ENCODE assay signal across 17 mouse cellular contexts in genomic region chr16:90242426-90243304, GRCm38 (mm10). TPM values are rescaled to one million over a fixed set of nuclear protein-coding genes. Genes with fewer than 3 reads are reported as not detected.
DNase-seq lines count a peak whose midpoint lies in the region; ATAC-seq and TF ChIP-seq lines count a peak whose summit lies in the region.
"Had no signal": no experiment of that assay in that cellular context is flagged by ENCODE, and none has a peak within 500 bp of the region (broad histone marks: within the 10 kb centered on the region; RNA-seq: fewer than 3 reads in every experiment).

No protein-coding gene starts in this region.

- H3K27me3 ChIP-seq in heart, postnatal 0 days (ENCODE audit: control insufficient read depth, insufficient read depth, low read length): no peaks in the 10 kb centered on the region
- H3K27me3 ChIP-seq in neural tube, embryonic 11.5 days (ENCODE audit: control insufficient read depth, insufficient read depth, low read length): no peaks in the 10 kb centered on the region
- no peaks in the 10 kb centered on the region for H3K27me3 ChIP-seq in neural tube, embryonic 15.5 days (replicated peaks)
- H3K27me3 ChIP-seq: forebrain, embryonic 13.5 days had no signal

- H3K9me3 ChIP-seq in heart, postnatal 0 days (replicated peaks; ENCODE audit: control insufficient read depth, low read length): no peaks in the 10 kb centered on the region
- H3K9me3 ChIP-seq in neural tube, embryonic 11.5 days (ENCODE audit: control insufficient read depth, low read length): no peaks in the 10 kb centered on the region
- no peaks in the 10 kb centered on the region for H3K9me3 ChIP-seq in neural tube, embryonic 15.5 days (replicated peaks)
- H3K9me3 ChIP-seq: embryonic facial prominence, embryonic 10.5 days; forebrain, embryonic 13.5 days; heart, embryonic 10.5 days had no signal

- DNase-seq in heart, postnatal 0 days (ENCODE audit: low spot score): no peak
- DNase-seq in heart, adult 18-20 months: no peak
- no peak for DNase-seq in layer of hippocampus, adult 2 months (ENCODE audit: low spot score in 2 of 2)
- DNase-seq in layer of hippocampus, adult 9-11 months: no peak
- no peak for DNase-seq in neural tube, embryonic 11.5 days (ENCODE audit: low spot score)
- DNase-seq: adrenal gland, adult 8-10 months; adrenal gland, postnatal 36 days; cerebellum, adult 2 months; cerebellum, postnatal 10 days; forebrain, postnatal 0 days; gastrocnemius, postnatal 14 days; heart, postnatal 10 days had no signal

- no peak overlapping the region for H3K4me2 ChIP-seq in heart, postnatal 0 days (ENCODE audit: low read depth, low read length)
- H3K4me2 ChIP-seq in neural tube, embryonic 11.5 days (ENCODE audit: low read depth): no peak overlapping the region
- no peak overlapping the region for H3K4me2 ChIP-seq in neural tube, embryonic 15.5 days
- H3K4me2 ChIP-seq: forebrain, embryonic 13.5 days had no signal

- peaks cover 92% of the 10 kb centered on the region for H3K36me3 ChIP-seq in heart, postnatal 0 days (replicated peaks; ENCODE audit: control insufficient read depth, insufficient read depth, low read length)
- H3K36me3 ChIP-seq in neural tube, embryonic 11.5 days (ENCODE audit: control insufficient read depth, insufficient read depth, low read length): peaks cover 10% of the 10 kb centered on the region; the same call in 1 of the 2 replicates
- peaks cover 71% of the 10 kb centered on the region for H3K36me3 ChIP-seq in neural tube, embryonic 15.5 days

- H3K4me3 ChIP-seq in heart, postnatal 0 days (ENCODE audit: low read depth, low read length): no peak overlapping the region
- no peak overlapping the region for H3K4me3 ChIP-seq in layer of hippocampus, adult 2 months
- no peak overlapping the region for H3K4me3 ChIP-seq in neural tube, embryonic 11.5 days (ENCODE audit: low read depth, low read length)
- H3K4me3 ChIP-seq in neural tube, embryonic 15.5 days (replicated peaks): no peak overlapping the region
- H3K4me3 ChIP-seq: embryonic facial prominence, embryonic 10.5 days; forebrain, embryonic 13.5 days; heart, embryonic 10.5 days had no signal

- peak; percentile 30; the same call in 1 of the 2 replicates for ATAC-seq in heart, postnatal 0 days (ENCODE audit: insufficient read depth, low read depth)
- peak; percentile 35; the same call in 1 of the 2 replicates for ATAC-seq in neural tube, embryonic 11.5 days (ENCODE audit: insufficient read depth, low FRiP score, low TSS enrichment)
- ATAC-seq in neural tube, embryonic 15.5 days (ENCODE audit: low FRiP score): no peak
- ATAC-seq: forebrain, embryonic 13.5 days; hindbrain, embryonic 16.5 days had no signal

- 69% methylated on average over 17 of the region's 17 CpGs for WGBS in heart, postnatal 0 days
- WGBS in neural tube, embryonic 11.5 days: 76% methylated on average over 17 of the region's 17 CpGs
- 75% methylated on average over 17 of the region's 17 CpGs for WGBS in neural tube, embryonic 15.5 days

- no peaks in the 10 kb centered on the region for H3K4me1 ChIP-seq in heart, postnatal 0 days (ENCODE audit: control insufficient read depth, insufficient read depth)
- no peaks in the 10 kb centered on the region for H3K4me1 ChIP-seq in neural tube, embryonic 11.5 days (ENCODE audit: control insufficient read depth, insufficient read depth, low read length)
- no peaks in the 10 kb centered on the region for H3K4me1 ChIP-seq in neural tube, embryonic 15.5 days
- H3K4me1 ChIP-seq: embryonic facial prominence, embryonic 10.5 days; forebrain, embryonic 13.5 days; heart, embryonic 10.5 days had no signal

- no peak overlapping the region for H3K9ac ChIP-seq in heart, postnatal 0 days (replicated peaks; ENCODE audit: low read depth, low read length)
- H3K9ac ChIP-seq in neural tube, embryonic 11.5 days (ENCODE audit: low read length): no peak overlapping the region
- no peak overlapping the region for H3K9ac ChIP-seq in neural tube, embryonic 15.5 days (replicated peaks)
- H3K9ac ChIP-seq: forebrain, embryonic 13.5 days; forebrain, postnatal 0 days had no signal

- TF ChIP-seq CTCF in heart, postnatal 0 days (IDR thresholded peaks at IDR 0.05; ENCODE audit: low read depth): no peak
- no peak for TF ChIP-seq CTCF in layer of hippocampus, adult 2 months (conservative IDR thresholded peaks at IDR 0.05)

- H3K27ac ChIP-seq in heart, postnatal 0 days (ENCODE audit: low read depth): no peak overlapping the region
- peak overlapping the region; percentile 53; the same call in 1 of the 2 replicates for H3K27ac ChIP-seq in layer of hippocampus, adult 2 months
- H3K27ac ChIP-seq in neural tube, embryonic 11.5 days (ENCODE audit: low read depth, low read length): no peak overlapping the region
- no peak overlapping the region for H3K27ac ChIP-seq in neural tube, embryonic 15.5 days (replicated peaks)
- H3K27ac ChIP-seq: embryonic facial prominence, embryonic 10.5 days; forebrain, embryonic 13.5 days; heart, embryonic 10.5 days had no signal

- no peak for TF ChIP-seq EP300 in heart, postnatal 0 days (IDR thresholded peaks at IDR 0.05; ENCODE audit: low read depth)

RNA-seq across cellular contexts. Expression of gene Sod1, which starts 22.1 kb away (rescaled TPM):
- total RNA-seq in heart, postnatal 0 days (2014; rRNA removed; ENCODE audit: low replicate concordance): 155 and 222 TPM in 2 replicates
- polyA plus RNA-seq in heart, postnatal 0 days (2015; fragmentation: Nextera tagmentation; extraction: Ambion mirVana): 1,411 and 1,533 TPM in 2 replicates
- 100 to 1,000 TPM; 565 to 589 TPM for total RNA-seq in heart, adult 18-20 months (2021)
- 100 to 1,000 TPM; 386 to 390 TPM for total RNA-seq in layer of hippocampus, adult 2 months (2021)
- polyA plus RNA-seq in neural tube, embryonic 11.5 days (2014; fragmentation: Nextera tagmentation; extraction: Ambion mirVana): 1,073 and 1,078 TPM in 2 replicates
- 998 TPM in 2 replicates for polyA plus RNA-seq in neural tube, embryonic 15.5 days (2015; fragmentation: Nextera tagmentation; extraction: Ambion mirVana)

RNA-seq across cellular contexts. Expression of gene Scaf4, which starts 41.6 kb away (rescaled TPM):
- 3.9 and 15.7 TPM in 2 replicates for total RNA-seq in heart, postnatal 0 days (2014; rRNA removed; ENCODE audit: low replicate concordance)
- 8.7 and 9.5 TPM in 2 replicates for polyA plus RNA-seq in heart, postnatal 0 days (2015; fragmentation: Nextera tagmentation; extraction: Ambion mirVana)
- 10 to 100 TPM; 18.1 to 21.3 TPM for total RNA-seq in heart, adult 18-20 months (2021)
- total RNA-seq in layer of hippocampus, adult 2 months (2021): 10 to 100 TPM; 53.8 to 59.4 TPM
- 30.5 and 37.0 TPM in 2 replicates for polyA plus RNA-seq in neural tube, embryonic 11.5 days (2014; fragmentation: Nextera tagmentation; extraction: Ambion mirVana)
- polyA plus RNA-seq in neural tube, embryonic 15.5 days (2015; fragmentation: Nextera tagmentation; extraction: Ambion mirVana): 24.6 and 25.8 TPM in 2 replicates
